Mouse (Mus musculus) heart, postnatal 0 days (tissue): ENCODE data around the gene Fbxw11. TPM values are rescaled to one million over a fixed set of nuclear protein-coding genes. Genes with fewer than 3 reads are reported as not detected.

Experiments used
- ATAC-seq: fragments of 200-750 bp; cut with Nextera tagmentation; 2 replicates; pipeline ENCODE4 v1.8.0; 2017; ENCODE audit warnings: low read depth, moderate number of reproducible peaks, moderate library complexity; ENCODE audit not compliant: insufficient read depth
- DNase-seq: peaks from one replicate; pipeline ENCODE4 v3.0.0-alpha.2; 2016; ENCODE audit warnings: low spot score
- H3K27ac ChIP-seq: fragments of 300-500 bp; sonication (generic); 2 replicates; pipeline ENCODE4 v1.5.1; 2014; ENCODE audit warnings: low read depth, mild to moderate bottlenecking
- H3K27me3 ChIP-seq: fragments of 300-500 bp; sonication (generic); 2 replicates; pipeline ENCODE4 v1.6.1; 2014; ENCODE audit warnings: low read length, mixed read lengths; ENCODE audit not compliant: control insufficient read depth, insufficient read depth
- H3K36me3 ChIP-seq: fragments of 300-500 bp; sonication (generic); replicated peaks from 2 replicates; pipeline ENCODE4 v1.6.1; 2014; ENCODE audit warnings: low read length, mixed read lengths; ENCODE audit not compliant: control insufficient read depth, insufficient read depth
- H3K4me1 ChIP-seq: fragments of 300-500 bp; sonication (generic); 2 replicates; pipeline ENCODE4 v1.6.1; 2014; ENCODE audit warnings: antibody characterized with exemption; ENCODE audit not compliant: control insufficient read depth, insufficient read depth
- H3K4me2 ChIP-seq: fragments of 300-500 bp; sonication (generic); 2 replicates; pipeline ENCODE4 v1.6.1; 2014; ENCODE audit warnings: low read depth, mild to moderate bottlenecking, low read length, moderate library complexity
- H3K4me3 ChIP-seq: fragments of 300-500 bp; sonication (generic); 2 replicates; pipeline ENCODE4 v1.5.1; 2014; ENCODE audit warnings: low read depth, low read length
- H3K9ac ChIP-seq: fragments of 300-500 bp; sonication (generic); replicated peaks from 2 replicates; pipeline ENCODE4 v1.6.1; 2014; ENCODE audit warnings: low read depth, low read length, mixed read lengths
- H3K9me3 ChIP-seq: fragments of 300-500 bp; sonication (generic); replicated peaks from 2 replicates; pipeline ENCODE4 v1.6.1; 2016; ENCODE audit warnings: low read length; ENCODE audit not compliant: control insufficient read depth
- CTCF ChIP-seq: IDR thresholded peaks from 2 replicates; pipeline ENCODE4 v1.5.1; 2016; ENCODE audit warnings: antibody characterized with exemption, control low read depth, low read depth
- EP300 ChIP-seq: IDR thresholded peaks from 2 replicates; pipeline ENCODE4 v1.6.1; 2016; ENCODE audit warnings: antibody characterized with exemption, low read depth
- WGBS: fragments of 180-500 bp; shearing (Covaris S2); extraction: QIAGEN DNeasy Blood & Tissue Kit; methylation state at CpG from one replicate; pipeline ENCODE4 v1.1.7; 2014; 5-methylcytosine and 5-hydroxymethylcytosine counted together
- polyA plus RNA-seq: library from polyadenylated mRNA; unstranded; fragments of >200 nt; fragmentation: Nextera tagmentation; extraction: Ambion mirVana; gene quantifications from 2 replicates; pipeline ENCODE4 v1.2.1, GENCODE M21; 2015
- total RNA-seq: library from RNA; depleted of rRNA; stranded (reverse); fragments of >200 nt; gene quantifications from 2 replicates; pipeline ENCODE4 v1.2.3, GENCODE M21; 2014; ENCODE audit warnings: low replicate concordance

The Fbxw11 gene
- total and polyA plus RNA-seq, 2 experiments from 2014 or later = 45.9 to 58.3 TPM

- H3K9me3 ChIP-seq = no peaks in the 10 kb centered on the region
- no peak overlapping the region for H3K4me3 ChIP-seq
- H3K4me1 ChIP-seq = peaks cover 36% of the 10 kb centered on the region
- DNase-seq (no peak), ATAC-seq (no peak)
- no peak overlapping the region for H3K27ac ChIP-seq
- H3K36me3 ChIP-seq = 0 out of 2 replicates have a peak, but pooled peaks cover under 1% of the 10 kb centered on the region
- no peaks in the 10 kb centered on the region for H3K27me3 ChIP-seq
- TF ChIP-seq EP300 (no peak), CTCF (no peak)
- no peak overlapping the region for H3K4me2 ChIP-seq
- 65% methylated on average over 4 of the region's 4 CpGs for WGBS
- no peak overlapping the region for H3K9ac ChIP-seq
These were observed 64.0 kb downstream of the Fbxw11 start for GRCm38 (mm10) chr11:32706406-32706993.

DNA sequence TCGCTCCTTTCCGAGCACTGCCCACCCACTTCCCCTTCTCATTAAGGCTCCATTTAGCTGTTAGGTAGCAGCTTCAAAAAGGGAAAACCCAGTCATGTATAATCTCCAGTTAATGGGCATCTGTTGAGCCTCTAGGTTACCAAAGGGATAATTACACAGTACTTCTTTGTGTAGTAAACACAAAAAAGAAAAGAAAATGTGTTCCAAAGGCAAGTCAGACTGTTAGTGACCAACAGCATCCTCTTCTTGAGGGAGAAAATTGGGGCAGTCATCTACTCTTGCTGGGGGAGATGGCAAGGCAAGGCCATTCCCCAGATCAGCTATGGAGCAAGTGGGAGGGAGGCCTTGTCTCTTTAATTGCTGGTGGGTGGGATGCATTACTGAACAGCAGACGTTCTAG is 65.0 kb downstream of the Fbxw11 start:
- H3K9me3 ChIP-seq = no peaks in the 10 kb centered on the region
- WGBS = 57% methylated on average over 3 of the region's 3 CpGs
- peaks cover 10% of the 10 kb centered on the region for H3K36me3 ChIP-seq
- no peak overlapping the region for H3K4me2 ChIP-seq
- H3K4me3 ChIP-seq = no peak overlapping the region
- no peak for ATAC-seq
- no peaks in the 10 kb centered on the region for H3K27me3 ChIP-seq
- peaks cover 26% of the 10 kb centered on the region for H3K4me1 ChIP-seq
- H3K27ac ChIP-seq = no peak overlapping the region
- TF ChIP-seq CTCF (no peak), EP300 (no peak)
- H3K9ac ChIP-seq = no peak overlapping the region
- DNase-seq = no peak

GRCm38 (mm10) chr11:32708739-32709501 is 66.4 kb downstream of the Fbxw11 start:
- TF ChIP-seq EP300 = no peak
- no peak for TF ChIP-seq CTCF
- Histone ChIP-seq H3K9me3 (no peaks in the 10 kb centered on the region), H3K27me3 (no peaks in the 10 kb centered on the region), H3K4me1 (peaks cover 14% of the 10 kb centered on the region; the same call in 1 of the 2 replicates), H3K36me3 (peaks cover 18% of the 10 kb centered on the region), H3K4me3 (no peak overlapping the region), H3K27ac (no peak overlapping the region), H3K4me2 (no peak overlapping the region), H3K9ac (no peak overlapping the region)
- WGBS = 77% methylated on average over 14 of the region's 14 CpGs
- DNase-seq (no peak), ATAC-seq (no peak)

- ATAC-seq = no peak; the same call in 1 of the 2 replicates
- DNase-seq = peak; percentile 60
- peaks cover 8% of the 10 kb centered on the region; the same call in 1 of the 2 replicates for H3K4me1 ChIP-seq
- H3K9me3 ChIP-seq = no peaks in the 10 kb centered on the region
- H3K4me2 ChIP-seq = no peak overlapping the region
- 5% methylated on average over 1 of the region's 1 CpGs for WGBS
- H3K4me3 ChIP-seq = no peak overlapping the region
- H3K27me3 ChIP-seq = no peaks in the 10 kb centered on the region
- no peak overlapping the region for H3K27ac ChIP-seq
- TF ChIP-seq CTCF (peak; percentile 87), EP300 (no peak)
- H3K9ac ChIP-seq = no peak overlapping the region
- peaks cover 18% of the 10 kb centered on the region for H3K36me3 ChIP-seq
These were observed 67.0 kb downstream of the Fbxw11 start for GRCm38 (mm10) chr11:32709563-32709962.

DNA sequence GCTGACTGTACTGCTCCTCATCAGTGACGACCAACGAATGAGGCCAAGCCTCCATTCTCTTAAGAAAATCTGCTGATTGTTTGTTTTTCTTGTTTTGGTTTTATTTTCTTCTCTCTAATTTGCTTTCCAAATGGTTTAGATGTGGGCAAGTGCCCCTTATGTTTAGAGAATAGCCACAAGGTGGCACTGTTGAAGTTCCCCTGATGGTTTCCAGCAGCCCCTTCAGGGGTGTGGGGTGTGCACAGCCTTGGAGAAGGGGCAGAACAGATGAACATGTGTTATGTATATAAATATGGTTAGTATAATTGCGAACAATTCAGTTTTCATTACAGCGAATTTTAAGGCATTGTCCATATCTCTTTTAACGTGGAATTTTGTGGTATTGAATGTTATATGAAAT is 71.7 kb downstream of the Fbxw11 start:
- ATAC-seq = no peak
- no peak overlapping the region for H3K9ac ChIP-seq
- 73% methylated on average over 5 of the region's 5 CpGs for WGBS
- H3K36me3 ChIP-seq = peaks cover 18% of the 10 kb centered on the region
- no peaks in the 10 kb centered on the region for H3K27me3 ChIP-seq
- no peak overlapping the region for H3K4me2 ChIP-seq
- no peaks in the 10 kb centered on the region for H3K9me3 ChIP-seq
- no peak overlapping the region for H3K4me3 ChIP-seq
- no peak overlapping the region for H3K27ac ChIP-seq
- H3K4me1 ChIP-seq = peaks cover 19% of the 10 kb centered on the region
- TF ChIP-seq EP300 = no peak
- peak; percentile 61 for TF ChIP-seq CTCF
- DNase-seq = no peak
